Mouse (Mus musculus) kidney, adult 10 weeks (tissue): ENCODE data around the gene Socs3. TPM values are rescaled to one million over a fixed set of nuclear protein-coding genes. Genes with fewer than 3 reads are reported as not detected.

Experiments
- polyA plus RNA-seq: library from polyadenylated mRNA; stranded (reverse); fragments of 350-450 nt; fragmentation: Illumina TruSeq; extraction: RNeasy Lipid Tissue Mini Kit (QIAGEN cat#74804); gene quantifications from one replicate; pipeline ENCODE4 v1.2.3, GENCODE M21; 2014; ENCODE audit warnings: low read depth, low replicate concordance

The Socs3 gene
- 0.20 TPM for polyA plus RNA-seq

DNA sequence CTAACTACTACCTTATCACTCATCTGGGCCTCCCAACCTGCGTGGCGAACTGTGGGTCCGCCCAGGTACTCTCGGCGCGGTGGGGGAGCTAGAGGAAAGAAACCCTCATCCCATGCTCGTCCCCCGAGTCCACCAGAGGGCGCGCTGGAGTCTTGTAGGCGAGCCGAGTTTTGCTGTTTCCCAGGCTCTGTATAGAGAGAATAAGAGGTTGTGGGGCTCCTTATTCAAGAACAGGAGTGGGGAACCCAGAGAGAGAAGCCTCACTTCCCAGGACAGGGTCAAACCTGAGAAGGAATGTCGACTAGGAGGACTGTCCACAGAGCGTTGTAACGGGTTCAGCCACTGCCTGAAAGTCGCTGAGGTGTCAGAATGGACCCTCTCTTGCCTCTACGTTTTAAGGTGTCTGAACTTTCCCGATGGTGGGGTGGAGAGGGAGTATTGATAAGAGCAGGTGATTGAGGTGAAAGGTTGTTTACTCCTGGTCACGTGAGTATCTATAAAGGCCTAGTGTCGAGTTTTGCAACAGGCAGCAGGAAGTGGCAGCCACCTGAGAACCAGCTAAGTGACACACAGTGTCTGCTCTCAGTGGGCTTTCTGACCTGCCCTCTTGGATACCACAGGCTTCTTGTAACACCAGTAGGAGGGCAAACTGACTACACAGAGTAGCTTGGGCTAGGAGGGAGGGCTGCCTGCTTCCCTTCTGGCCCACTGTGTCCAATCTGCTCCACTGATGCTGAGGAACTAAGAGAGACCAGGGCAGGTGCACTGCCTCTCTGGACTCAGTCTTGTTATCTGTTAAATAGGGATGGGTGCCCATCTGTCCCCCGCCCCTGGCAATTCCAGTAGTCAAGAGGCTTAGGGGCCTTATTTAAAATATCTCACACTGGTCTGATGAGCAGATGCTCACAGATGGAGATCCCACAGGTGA is at the start of gene Socs3:
Gene Socs3, minus strand, starts transcription at position 103 of the 928 bp plus-strand sequence.

DNA sequence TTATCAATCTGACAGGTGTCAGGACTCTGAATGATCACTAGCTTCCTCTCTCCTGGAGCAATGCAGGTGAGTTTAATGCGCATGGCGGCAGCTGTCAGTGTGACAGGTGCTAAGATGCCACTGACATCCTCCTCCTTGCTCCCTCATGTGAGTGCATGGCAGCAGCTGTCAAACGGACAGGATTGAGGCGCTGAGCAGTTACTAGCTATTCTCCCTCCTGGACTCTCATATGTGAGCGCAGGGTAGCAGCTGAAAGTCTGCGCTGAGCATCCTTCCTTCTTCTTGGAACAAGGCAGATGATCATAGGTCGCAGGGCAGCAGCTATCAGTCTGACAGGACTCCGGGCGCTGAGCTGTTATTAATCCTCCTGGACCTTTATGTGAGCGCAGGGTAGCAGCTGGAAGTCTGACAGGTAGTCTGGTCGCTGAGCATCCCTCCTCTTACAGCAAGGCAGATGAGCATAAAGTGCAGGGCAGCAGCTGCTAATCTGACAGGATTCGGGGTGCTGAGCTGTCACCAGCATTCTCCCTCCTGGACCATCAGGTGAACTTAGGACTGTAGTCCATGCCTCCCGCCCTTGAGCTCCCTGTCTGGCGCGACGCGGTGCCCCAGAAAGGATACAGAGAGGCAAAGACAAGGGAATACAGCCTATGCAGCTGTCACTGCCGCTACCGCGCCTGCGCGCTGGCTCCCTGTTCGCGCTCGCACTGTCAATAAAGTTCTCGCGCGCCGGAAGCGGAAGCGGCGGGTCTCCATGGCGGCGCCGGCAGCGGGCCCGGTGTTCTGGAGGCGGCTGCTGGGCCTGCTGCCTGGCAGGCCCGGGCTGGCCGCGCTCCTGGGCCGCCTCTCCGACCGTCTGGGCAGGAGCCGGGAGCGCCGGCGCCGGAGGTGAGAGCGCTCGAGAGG is 16.5 kb upstream of the Socs3 start, which contains the start of gene Pgs1:
Gene Pgs1, plus strand, starts transcription at position 167 of the 906 bp plus-strand sequence.

Other genes with a start within 250 kb of the Socs3 start
- not detected for gene Tmc8, start 188.0 kb downstream of the Socs3 start, polyA plus RNA-seq
- 0.93 TPM for gene Tmc6, start 187.8 kb downstream of the Socs3 start, polyA plus RNA-seq
- not detected for gene 6030468B19Rik, start 172.4 kb downstream of the Socs3 start, polyA plus RNA-seq
- 20.1 TPM for gene Gm20708, start 160.4 kb downstream of the Socs3 start, polyA plus RNA-seq
- 5.9 TPM for gene Syngr2, start 160.4 kb downstream of the Socs3 start, polyA plus RNA-seq
- 7.1 TPM for gene Afmid, start 144.1 kb downstream of the Socs3 start, polyA plus RNA-seq
- not detected for gene Tk1, start 144.0 kb downstream of the Socs3 start, polyA plus RNA-seq
- gene Birc5, start 120.8 kb downstream of the Socs3 start, polyA plus RNA-seq, result 0.57 TPM
- gene Tmem235, start 109.3 kb downstream of the Socs3 start, polyA plus RNA-seq, result not detected
- 0.24 TPM for gene Tha1, start 96.6 kb downstream of the Socs3 start, polyA plus RNA-seq
- 2.5 TPM for gene Pgs1, start 16.2 kb upstream of the Socs3 start, polyA plus RNA-seq
- not detected for gene Dnah17, start 160.6 kb upstream of the Socs3 start, polyA plus RNA-seq